Mouse (Mus musculus): Measurements from ENCODE around the gene Ctsz. TPM values are rescaled to one million over a fixed set of nuclear protein-coding genes. Genes with fewer than 3 reads are reported as not detected.

Ctsz gene
- total RNA-seq, 2 experiments from 2014 or later, result 27.4 to 31.6 TPM

DNA sequence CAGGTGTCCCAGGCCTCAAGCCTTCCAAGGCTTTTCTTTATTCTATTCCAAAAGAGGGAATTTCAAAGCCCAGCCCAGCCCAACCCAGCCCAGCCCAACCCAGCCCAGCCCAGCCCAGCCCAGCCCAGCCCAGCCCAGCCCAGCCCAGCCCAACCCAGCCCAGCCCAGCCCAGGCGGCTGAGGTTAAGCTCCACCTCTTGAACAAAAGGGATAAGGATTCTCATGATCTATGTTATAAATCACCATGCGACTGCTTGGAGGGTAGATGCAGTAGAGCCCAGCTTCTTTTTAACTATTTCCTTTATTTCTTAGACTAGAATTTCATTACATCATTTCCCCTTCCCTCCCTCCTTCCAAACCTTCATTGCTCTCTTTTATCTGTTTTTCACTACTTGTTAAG lies 28.6 kb downstream of the Ctsz start:
- no peak for DNase-seq (ENCODE audit: low spot score in 2 of 2)
- intact Hi-C loops (cut with DNase I), result loop anchor here (5.0 kb wide), 1 partner anchor 33 kb away; no protein-coding TSS in a partner anchor

DNA sequence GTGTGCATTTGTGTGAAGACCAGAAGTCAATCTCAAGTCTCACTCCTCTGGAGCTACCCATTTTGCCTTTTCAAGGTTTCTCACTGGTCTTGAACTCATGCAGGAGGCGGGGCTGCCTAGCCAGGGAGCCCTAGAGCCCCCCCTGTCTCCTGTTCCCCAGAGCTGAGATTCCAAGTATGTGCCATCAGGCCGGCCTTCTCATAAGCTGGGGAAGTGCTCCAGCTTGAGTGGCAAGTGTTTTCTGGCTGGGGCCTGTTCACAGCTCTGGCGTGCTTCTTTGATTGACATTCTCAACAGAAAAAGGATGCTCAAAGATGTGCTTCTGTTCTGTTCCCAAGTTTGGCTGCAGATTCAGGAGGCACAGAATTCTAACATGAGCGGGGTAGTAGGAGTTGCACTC lies 38.4 kb downstream of the Ctsz start:
- DNase-seq (ENCODE audit: low spot score in 2 of 2), result no peak
- intact Hi-C loops (cut with DNase I), result no loop called here

DNA sequence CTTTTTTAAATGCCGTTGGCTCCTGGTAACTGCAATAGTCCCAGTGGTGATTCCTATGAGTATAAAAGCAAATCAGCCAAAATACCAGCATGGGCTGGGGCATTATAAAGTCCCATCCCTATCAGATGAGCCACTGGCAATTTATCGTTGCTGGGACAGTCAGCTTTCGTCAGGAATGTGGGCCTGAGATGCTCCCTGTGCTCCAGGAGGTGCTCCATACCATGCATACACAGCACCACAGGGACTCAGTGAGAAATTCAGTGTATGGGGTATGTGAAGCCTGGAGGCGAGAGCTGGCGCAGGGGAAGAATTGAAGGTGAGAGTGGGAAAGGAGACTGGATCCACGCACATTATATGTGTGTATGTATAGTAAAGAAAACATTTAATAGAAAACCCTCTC lies 41.0 kb downstream of the Ctsz start:
- no peak for DNase-seq (ENCODE audit: low spot score in 2 of 2)
- intact Hi-C loops (cut with DNase I), result no loop called here

DNA sequence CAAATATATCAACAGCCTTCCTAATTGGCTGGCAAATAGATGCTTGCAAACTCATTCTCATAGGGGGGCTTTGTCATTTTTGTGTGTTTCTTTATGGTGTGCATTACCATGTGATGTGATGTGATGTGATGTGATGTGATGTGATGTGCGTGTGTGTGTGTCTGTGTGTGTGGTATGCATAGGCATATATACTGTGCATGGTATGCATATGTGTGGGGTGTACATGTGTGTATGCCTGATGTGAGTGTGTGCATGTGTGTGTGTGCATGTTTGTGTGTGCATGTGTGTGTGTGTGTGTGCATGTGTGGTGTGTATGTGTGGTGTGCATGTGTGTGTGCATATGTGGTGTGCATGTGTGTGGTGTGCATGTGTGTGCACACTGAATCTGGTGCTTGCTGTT lies 41.8 kb downstream of the Ctsz start:
- intact Hi-C loops (cut with DNase I), result no loop called here
- DNase-seq (ENCODE audit: low spot score in 2 of 2), result no peak

DNA sequence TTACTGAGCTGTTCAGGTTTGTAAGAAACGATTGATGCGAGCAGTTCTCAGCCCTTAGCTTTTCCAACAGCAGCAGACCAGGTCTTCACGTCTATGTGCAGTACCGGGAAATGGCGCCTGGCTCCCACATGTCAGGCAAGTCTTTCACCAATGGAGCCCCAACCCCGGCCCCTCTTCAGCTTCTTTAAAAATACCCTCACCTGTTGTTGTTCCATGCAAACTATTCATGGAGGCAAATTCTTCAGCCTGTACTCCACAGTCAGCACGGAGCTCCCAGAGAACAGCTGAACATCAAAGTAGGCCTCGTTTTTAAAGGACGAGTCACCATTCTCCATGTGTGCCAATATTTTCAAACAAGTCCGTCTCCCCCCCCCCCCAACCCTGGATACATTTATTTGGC lies 42.2 kb downstream of the Ctsz start:
- DNase-seq (ENCODE audit: low spot score in 2 of 2), result no peak
- intact Hi-C loops (cut with DNase I), result no loop called here

DNA sequence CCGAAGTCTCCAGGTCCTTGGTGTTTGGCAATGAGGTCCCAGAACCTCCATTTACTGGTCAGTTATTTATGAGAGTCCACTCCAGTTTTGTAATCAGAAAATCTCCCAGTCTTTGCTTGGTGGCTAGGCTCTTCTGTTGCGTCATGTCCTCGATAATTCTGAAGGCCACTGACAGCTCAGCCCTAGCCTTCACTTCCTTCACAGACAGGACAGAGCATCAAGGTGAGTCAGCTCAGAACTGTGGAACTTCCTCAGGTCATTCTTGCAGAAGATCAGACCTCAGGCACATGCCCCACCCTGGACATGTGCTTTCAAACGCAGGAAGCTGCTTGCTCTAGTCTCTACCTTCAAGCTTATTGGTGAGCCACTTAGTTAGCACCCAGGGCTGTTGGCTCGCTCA lies 45.5 kb downstream of the Ctsz start:
- DNase-seq (ENCODE audit: low spot score in 2 of 2), result no peak
- intact Hi-C loops (cut with DNase I), result no loop called here

DNA sequence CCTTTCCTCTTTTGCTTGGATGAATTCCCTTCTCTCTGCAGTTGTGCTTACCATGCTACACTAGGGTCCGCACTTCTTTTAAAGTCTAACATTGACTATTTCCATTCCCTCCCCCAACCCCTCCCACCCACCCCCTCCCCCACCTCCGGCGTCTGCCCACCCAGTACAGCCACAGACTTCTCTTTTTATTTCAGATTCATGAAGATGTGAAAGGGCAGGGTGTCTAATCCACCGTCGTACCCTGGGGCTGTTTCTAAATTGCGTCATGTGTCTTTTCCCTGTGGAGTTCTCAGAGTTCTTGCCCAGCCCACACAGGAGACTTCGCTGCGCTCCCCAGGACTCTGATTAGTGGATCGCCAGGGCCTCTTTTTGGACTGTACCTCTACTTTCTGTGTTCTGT lies 46.3 kb downstream of the Ctsz start:
- DNase-seq (ENCODE audit: low spot score in 2 of 2), result no peak
- intact Hi-C loops (cut with DNase I), result no loop called here

DNA sequence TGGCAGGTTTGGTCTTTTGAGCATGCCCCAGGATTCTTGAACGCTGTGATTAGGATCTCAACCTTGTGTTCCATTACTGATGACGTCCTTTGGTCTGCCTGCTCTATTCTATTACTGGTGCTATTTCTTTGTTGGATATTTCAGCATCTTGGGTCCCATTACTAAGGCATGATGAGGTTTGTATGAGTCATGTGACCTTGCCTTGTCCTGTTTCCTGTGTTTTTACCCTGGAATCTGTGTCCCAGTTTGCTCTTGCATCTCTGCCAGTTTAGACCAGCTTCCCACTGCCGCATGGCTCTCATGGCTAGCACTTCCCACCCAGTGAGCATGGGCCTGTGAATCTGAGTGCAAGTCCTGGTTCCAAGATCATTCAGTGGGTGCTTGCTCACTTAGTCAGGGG lies 46.9 kb downstream of the Ctsz start:
- DNase-seq (ENCODE audit: low spot score in 2 of 2), result no peak
- intact Hi-C loops (cut with DNase I), result no loop called here

DNA sequence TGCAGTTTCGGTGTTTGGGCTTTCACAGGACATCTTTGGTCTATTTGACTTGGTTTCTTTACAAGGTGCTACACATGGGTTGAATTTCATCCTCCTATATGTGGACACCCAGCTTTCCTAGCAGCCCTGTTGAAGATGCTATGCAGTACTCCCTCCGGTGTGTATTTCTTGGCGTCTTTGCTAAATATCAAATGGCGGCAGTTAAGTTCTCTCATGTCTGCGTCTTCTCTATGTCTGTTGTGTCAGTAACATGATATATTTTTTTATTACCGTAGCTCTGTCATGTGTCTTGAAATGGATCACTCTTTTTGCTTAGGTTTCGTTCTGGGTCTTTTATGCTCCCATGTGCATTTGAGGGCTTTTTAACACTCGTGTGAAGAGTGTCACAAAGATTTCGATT lies 57.8 kb downstream of the Ctsz start:
- intact Hi-C loops (cut with DNase I), result no loop called here
- DNase-seq (ENCODE audit: low spot score in 2 of 2), result no peak

Other genes starting within 250 kb of the Ctsz start
- gene Gnas, start 154.7 kb downstream of the Ctsz start, total RNA-seq (2021), result 1,000 to 10,000 TPM; 1,712 to 1,744 TPM
- 1 to 10 TPM; 2.2 to 3.0 TPM for gene Gm20721, start 92.3 kb downstream of the Ctsz start, total RNA-seq (2021)
- 10 to 100 TPM; 45.0 to 46.0 TPM for gene Nelfcd, start 23.2 kb downstream of the Ctsz start, total RNA-seq (2021)
- gene Tubb1, start 11.7 kb upstream of the Ctsz start, total RNA-seq (2021), result not detected
- gene Atp5e, start 25.1 kb upstream of the Ctsz start, total RNA-seq (2021), result 100 to 1,000 TPM; 323 to 342 TPM
- gene Prelid3b, start 34.0 kb upstream of the Ctsz start, total RNA-seq (2021), result 10 to 100 TPM; 44.1 to 44.4 TPM
- 10 to 100 TPM; 16.8 to 18.3 TPM for gene Zfp831, start 204.5 kb upstream of the Ctsz start, total RNA-seq (2021)

All from left cerebral cortex, postnatal 25 days (tissue).